Mouse (Mus musculus) hindbrain, embryonic 11.5 days (tissue): ENCODE data around the gene Zfp292. TPM values are rescaled to one million over a fixed set of nuclear protein-coding genes. Genes with fewer than 3 reads are reported as not detected.

Experiments used
- ATAC-seq: fragments of 200-750 bp; cut with Nextera tagmentation; 2 replicates; pipeline ENCODE4 v1.8.0; 2017; ENCODE audit warnings: mild to moderate bottlenecking, moderate TSS enrichment, moderate library complexity; ENCODE audit not compliant: low FRiP score
- DNase-seq: peaks from one replicate; pipeline ENCODE4 v3.0.0-alpha.2; 2015; ENCODE audit warnings: low spot score
- H3K27ac ChIP-seq: fragments of 300-500 bp; sonication (generic); 2 replicates; pipeline ENCODE4 v1.5.1; 2014; ENCODE audit warnings: mild to moderate bottlenecking, low read depth, low read length
- H3K27me3 ChIP-seq: fragments of 300-500 bp; sonication (generic); 2 replicates; pipeline ENCODE4 v1.6.1; 2014; ENCODE audit warnings: mild to moderate bottlenecking, low read length, moderate library complexity, mixed read lengths; ENCODE audit not compliant: control insufficient read depth, insufficient read depth
- H3K36me3 ChIP-seq: fragments of 300-500 bp; sonication (generic); 2 replicates; pipeline ENCODE4 v1.6.1; 2014; ENCODE audit warnings: mild to moderate bottlenecking, low read length, moderate library complexity, mixed read lengths; ENCODE audit not compliant: control insufficient read depth, insufficient read depth
- H3K4me1 ChIP-seq: fragments of 300-500 bp; sonication (generic); replicated peaks from 2 replicates; pipeline ENCODE4 v1.6.1; 2014; ENCODE audit warnings: low read length, mixed read lengths; ENCODE audit not compliant: control insufficient read depth, insufficient read depth
- H3K4me2 ChIP-seq: fragments of 300-500 bp; sonication (generic); replicated peaks from 2 replicates; pipeline ENCODE4 v1.6.1; 2014; ENCODE audit warnings: mild to moderate bottlenecking, low read depth, low read length
- H3K4me3 ChIP-seq: fragments of 300-500 bp; sonication (generic); 2 replicates; pipeline ENCODE4 v1.5.1; 2014; ENCODE audit warnings: low read depth, low read length
- H3K9ac ChIP-seq: fragments of 300-500 bp; sonication (generic); 2 replicates; pipeline ENCODE4 v1.6.1; 2014; ENCODE audit warnings: low read depth, low read length
- H3K9me3 ChIP-seq: fragments of 300-500 bp; sonication (generic); 2 replicates; pipeline ENCODE4 v1.6.1; 2016; ENCODE audit warnings: low read length; ENCODE audit not compliant: control insufficient read depth
- WGBS: fragments of 180-500 bp; shearing (Covaris S2); extraction: QIAGEN DNeasy Blood & Tissue Kit; methylation state at CpG from one replicate; pipeline ENCODE4 v1.1.7; 2014; 5-methylcytosine and 5-hydroxymethylcytosine counted together
- polyA plus RNA-seq: library from polyadenylated mRNA; unstranded; fragments of >200 nt; fragmentation: Nextera tagmentation; extraction: Ambion mirVana; gene quantifications from 2 replicates; pipeline ENCODE4 v1.2.1, GENCODE M21; 2014

Zfp292 gene
- polyA plus RNA-seq, 1 experiment from 2014 or later: 42.4 TPM

GRCm38 (mm10) chr4:34872896-34873495, 9.8 kb downstream of the Zfp292 start:
- WGBS: 97% methylated on average over 4 of the region's 4 CpGs
- DNase-seq: no peak
- Histone ChIP-seq H3K27me3 (no peaks in the 10 kb centered on the region), H3K9me3 (no peaks in the 10 kb centered on the region), H3K4me2 (no peak overlapping the region), H3K4me3 (no peak overlapping the region), H3K9ac (no peak overlapping the region), H3K4me1 (no peaks in the 10 kb centered on the region), H3K27ac (no peak overlapping the region), H3K36me3 (no peaks in the 10 kb centered on the region)
- no peak for ATAC-seq

- Histone ChIP-seq H3K27ac (no peak overlapping the region), H3K9ac (no peak overlapping the region), H3K27me3 (no peaks in the 10 kb centered on the region), H3K4me3 (no peak overlapping the region), H3K36me3 (no peaks in the 10 kb centered on the region), H3K4me2 (no peak overlapping the region), H3K9me3 (no peaks in the 10 kb centered on the region), H3K4me1 (no peaks in the 10 kb centered on the region)
- 88% methylated on average over 3 of the region's 3 CpGs for WGBS
- DNase-seq (no peak), ATAC-seq (no peak)
Measured at GRCm38 (mm10) chr4:34869813-34870212, 12.9 kb downstream of the Zfp292 start.

GRCm38 (mm10) chr4:34861438-34861837, 21.3 kb downstream of the Zfp292 start:
- DNase-seq (no peak), ATAC-seq (no peak)
- Histone ChIP-seq H3K27me3 (no peaks in the 10 kb centered on the region), H3K4me1 (no peaks in the 10 kb centered on the region), H3K4me2 (no peak overlapping the region), H3K36me3 (no peaks in the 10 kb centered on the region), H3K27ac (no peak overlapping the region), H3K4me3 (no peak overlapping the region), H3K9ac (no peak overlapping the region), H3K9me3 (no peaks in the 10 kb centered on the region)
- WGBS: 85% methylated on average over 3 of the region's 3 CpGs

- DNase-seq (no peak), ATAC-seq (no peak)
- 90% methylated on average over 3 of the region's 3 CpGs for WGBS
Measured at GRCm38 (mm10) chr4:34859416-34859815, 23.3 kb downstream of the Zfp292 start.

GRCm38 (mm10) chr4:34858903-34859302, 23.9 kb downstream of the Zfp292 start:
- Histone ChIP-seq H3K4me1 (no peaks in the 10 kb centered on the region), H3K27me3 (no peaks in the 10 kb centered on the region), H3K4me3 (no peak overlapping the region), H3K36me3 (no peaks in the 10 kb centered on the region), H3K9me3 (no peaks in the 10 kb centered on the region), H3K9ac (no peak overlapping the region), H3K4me2 (no peak overlapping the region), H3K27ac (no peak overlapping the region)
- ATAC-seq (no peak), DNase-seq (no peak)
- 94% methylated on average over 3 of the region's 3 CpGs for WGBS

More at GRCm38 (mm10) chr4:34859416-34859815, 23.3 kb downstream of the Zfp292 start:
- H3K9ac ChIP-seq: no peak overlapping the region
- no peaks in the 10 kb centered on the region for H3K9me3 ChIP-seq
- H3K4me1 ChIP-seq: no peaks in the 10 kb centered on the region
- no peak overlapping the region for H3K4me2 ChIP-seq
- no peaks in the 10 kb centered on the region for H3K27me3 ChIP-seq
- H3K4me3 ChIP-seq: no peak overlapping the region
- no peaks in the 10 kb centered on the region for H3K36me3 ChIP-seq
- no peak overlapping the region for H3K27ac ChIP-seq

GRCm38 (mm10) chr4:34855966-34856365, 26.8 kb downstream of the Zfp292 start:
- no peak for ATAC-seq
- 26% methylated on average over 1 of the region's 1 CpGs for WGBS
- H3K4me1 ChIP-seq: no peaks in the 10 kb centered on the region

GRCm38 (mm10) chr4:34852051-34852450, 30.7 kb downstream of the Zfp292 start:
- Histone ChIP-seq H3K4me3 (no peak overlapping the region), H3K27me3 (no peaks in the 10 kb centered on the region), H3K36me3 (no peaks in the 10 kb centered on the region), H3K9me3 (no peaks in the 10 kb centered on the region), H3K4me1 (no peaks in the 10 kb centered on the region), H3K27ac (no peak overlapping the region), H3K9ac (no peak overlapping the region), H3K4me2 (no peak overlapping the region)
- 97% methylated on average over 7 of the region's 7 CpGs for WGBS
- no peak for DNase-seq
- ATAC-seq: no peak

More at GRCm38 (mm10) chr4:34855966-34856365, 26.8 kb downstream of the Zfp292 start:
- Histone ChIP-seq H3K27ac (no peak overlapping the region), H3K36me3 (no peaks in the 10 kb centered on the region), H3K4me3 (no peak overlapping the region), H3K4me2 (no peak overlapping the region), H3K27me3 (no peaks in the 10 kb centered on the region), H3K9me3 (no peaks in the 10 kb centered on the region), H3K9ac (no peak overlapping the region)
- no peak for DNase-seq

- Histone ChIP-seq H3K4me1 (no peaks in the 10 kb centered on the region), H3K27ac (no peak overlapping the region), H3K9me3 (no peaks in the 10 kb centered on the region), H3K4me3 (no peak overlapping the region), H3K4me2 (no peak overlapping the region), H3K36me3 (no peaks in the 10 kb centered on the region), H3K27me3 (no peaks in the 10 kb centered on the region), H3K9ac (no peak overlapping the region)
- ATAC-seq (no peak), DNase-seq (no peak)
- WGBS: 95% methylated on average over 2 of the region's 2 CpGs
Measured at GRCm38 (mm10) chr4:34850156-34850555, 32.6 kb downstream of the Zfp292 start.

GRCm38 (mm10) chr4:34847679-34848309, 35.0 kb downstream of the Zfp292 start:
- Histone ChIP-seq H3K9ac (no peak overlapping the region), H3K36me3 (no peaks in the 10 kb centered on the region), H3K9me3 (no peaks in the 10 kb centered on the region), H3K27ac (no peak overlapping the region), H3K27me3 (no peaks in the 10 kb centered on the region), H3K4me2 (no peak overlapping the region), H3K4me1 (no peaks in the 10 kb centered on the region), H3K4me3 (no peak overlapping the region)
- 93% methylated on average over 6 of the region's 6 CpGs for WGBS
- ATAC-seq: no peak
- no peak for DNase-seq
